Mouse (Mus musculus): ENCODE measurements around the gene Psma7. TPM values are rescaled to one million over a fixed set of nuclear protein-coding genes. Genes with fewer than 3 reads are reported as not detected.

The Psma7 gene
- 240 and 254 TPM in 2 replicates for total RNA-seq (2021)
- long read RNA-seq, transcript Psma7-201 (7 exons, 914 nt), result major isoform, 169 of 230 reads
- long read RNA-seq, partial matches to known transcripts, result 51 of 230 reads
- long read RNA-seq, other reads (novel, unspliced or antisense), result 6 of 230 reads

- peak; percentile 92 for DNase-seq
Measured at GRCm38 (mm10) chr2:180042256-180042857, at the start of gene Psma7, which contains the start of gene Ss18l1. Gene Psma7 (minus strand): TSS chr2:180042433. Gene Ss18l1 (plus strand): TSS chr2:180042509.

- DNase-seq, result no peak
Measured at GRCm38 (mm10) chr2:180090285-180090684, 48.1 kb upstream of the Psma7 start.

- DNase-seq, result no peak
Measured at GRCm38 (mm10) chr2:180087472-180087871, 45.2 kb upstream of the Psma7 start.

GRCm38 (mm10) chr2:180086637-180087027 lies 44.4 kb upstream of the Psma7 start:
- DNase-seq, result no peak

GRCm38 (mm10) chr2:180085926-180086636 lies 43.8 kb upstream of the Psma7 start:
- no peak for DNase-seq

GRCm38 (mm10) chr2:180084565-180084964 lies 42.3 kb upstream of the Psma7 start:
- no peak for DNase-seq

- no peak for DNase-seq
Measured at GRCm38 (mm10) chr2:180083063-180083462, 40.8 kb upstream of the Psma7 start.

- no peak for DNase-seq
Measured at GRCm38 (mm10) chr2:180080680-180081079, 38.4 kb upstream of the Psma7 start.

- DNase-seq, result no peak
Measured at GRCm38 (mm10) chr2:180077622-180078021, 35.4 kb upstream of the Psma7 start.

- no peak for DNase-seq
Measured at GRCm38 (mm10) chr2:180072886-180073285, 30.7 kb upstream of the Psma7 start.

GRCm38 (mm10) chr2:180071671-180072070 lies 29.4 kb upstream of the Psma7 start:
- DNase-seq, result no peak

GRCm38 (mm10) chr2:180070481-180071453 lies 28.5 kb upstream of the Psma7 start, which contains the start of gene Mtg2:
Gene Mtg2 (plus strand): TSS chr2:180070588.
- peak; percentile 94 for DNase-seq

GRCm38 (mm10) chr2:180069770-180070480 lies 27.7 kb upstream of the Psma7 start:
- no peak for DNase-seq

- no peak for DNase-seq
Measured at GRCm38 (mm10) chr2:180063338-180064131, 21.3 kb upstream of the Psma7 start.

GRCm38 (mm10) chr2:180053001-180053400 lies 10.8 kb upstream of the Psma7 start:
- DNase-seq, result no peak

GRCm38 (mm10) chr2:180051986-180052733 lies 9.9 kb upstream of the Psma7 start:
- no peak for DNase-seq

- peak; percentile 86 for DNase-seq
Measured at GRCm38 (mm10) chr2:180050986-180051385, 8.8 kb upstream of the Psma7 start.

- no peak for DNase-seq
Measured at GRCm38 (mm10) chr2:180047980-180048635, 5.9 kb upstream of the Psma7 start.

GRCm38 (mm10) chr2:180047580-180047979 lies 5.3 kb upstream of the Psma7 start:
- DNase-seq, result no peak

Measured in adrenal gland, postnatal 25 days (tissue).